ENCODE assay signal across 9 mouse cellular contexts in genomic region chr7:65359774-65360173, GRCm38 (mm10).
DNase-seq lines count a peak whose midpoint lies in the region; ATAC-seq and TF ChIP-seq lines count a peak whose summit lies in the region.
"Had no signal": no experiment of that assay in that cellular context is flagged by ENCODE, and none has a peak within 500 bp of the region (broad histone marks: within the 10 kb centered on the region; RNA-seq: fewer than 3 reads in every experiment).

No protein-coding gene starts in this region.

- no peak for TF ChIP-seq CTCF in gastrocnemius, adult 2 months (IDR thresholded peaks at IDR 0.05)
- no peak for TF ChIP-seq CTCF in thymus, adult 2 months (IDR thresholded peaks at IDR 0.05; ENCODE audit: borderline replicate concordance, control insufficient read depth, extremely low read depth, insufficient read depth, low read length, poor library complexity)

- no peak overlapping the region for H3K4me2 ChIP-seq in heart, embryonic 15.5 days
- H3K4me2 ChIP-seq: hindbrain, embryonic 13.5 days; liver, embryonic 15.5 days had no signal

- no peak for ATAC-seq in heart, embryonic 15.5 days (replicated peaks; ENCODE audit: insufficient number of reproducible peaks, insufficient read depth, low FRiP score, low read depth)
- ATAC-seq in erythroblast, adult 5-6 weeks (replicated peaks; ENCODE audit: low FRiP score, poor library complexity, severe bottlenecking), result no peak

- 66% methylated on average over 8 of the region's 8 CpGs for WGBS in heart, embryonic 15.5 days
- 80% methylated on average over 8 of the region's 8 CpGs for WGBS in thymus, adult 2 months

- no peak for DNase-seq in heart, postnatal 4 days
- peak; percentile 20 to 32 for DNase-seq in adrenal gland, postnatal 36 days
- DNase-seq in gastrocnemius, adult 2 months, result peak; percentile 80
- peak; percentile 59 for DNase-seq in lung, postnatal 25 days (ENCODE audit: low spot score)
- no peak for DNase-seq in thymus, adult 2 months

- H3K27me3 ChIP-seq in heart, embryonic 15.5 days, result no peaks in the 10 kb centered on the region
- H3K27me3 ChIP-seq in thymus, adult 2 months (ENCODE audit: control insufficient read depth, insufficient read depth, low read length), result no peaks in the 10 kb centered on the region; the same call in 1 of the 2 replicates
- H3K27me3 ChIP-seq: hindbrain, embryonic 13.5 days; liver, embryonic 15.5 days had no signal

- no peak overlapping the region for H3K9ac ChIP-seq in heart, embryonic 15.5 days
- H3K9ac ChIP-seq: hindbrain, embryonic 13.5 days; liver, embryonic 15.5 days had no signal

- H3K9me3 ChIP-seq in heart, embryonic 15.5 days (replicated peaks), result no peaks in the 10 kb centered on the region
- H3K9me3 ChIP-seq: hindbrain, embryonic 13.5 days; liver, embryonic 15.5 days had no signal

- TF ChIP-seq POLR2A in thymus, adult 2 months (IDR thresholded peaks at IDR 0.05; ENCODE audit: control insufficient read depth, extremely low read depth, insufficient read depth, low read length, poor library complexity), result no peak

- H3K36me3 ChIP-seq in heart, embryonic 15.5 days, result no peaks in the 10 kb centered on the region
- no peaks in the 10 kb centered on the region for H3K36me3 ChIP-seq in thymus, adult 2 months (ENCODE audit: control insufficient read depth, insufficient read depth, low read length)
- H3K36me3 ChIP-seq: hindbrain, embryonic 13.5 days; liver, embryonic 15.5 days had no signal

- peak overlapping the region; percentile 5; the same call in 1 of the 2 replicates for H3K27ac ChIP-seq in heart, embryonic 15.5 days
- peak overlapping the region; percentile 24; the same call in 1 of the 2 replicates for H3K27ac ChIP-seq in gastrocnemius, adult 2 months
- H3K27ac ChIP-seq in thymus, adult 2 months (ENCODE audit: control insufficient read depth, insufficient read depth, low read length), result no peak overlapping the region
- H3K27ac ChIP-seq: hindbrain, embryonic 13.5 days; liver, embryonic 15.5 days had no signal

- no peak overlapping the region for H3K4me3 ChIP-seq in heart, embryonic 15.5 days
- H3K4me3 ChIP-seq in gastrocnemius, adult 2 months, result no peak overlapping the region; the same call in 1 of the 2 replicates
- H3K4me3 ChIP-seq in thymus, adult 2 months (ENCODE audit: control insufficient read depth, insufficient read depth, low read length), result no peak overlapping the region
- H3K4me3 ChIP-seq: hindbrain, embryonic 13.5 days; liver, embryonic 15.5 days had no signal

- peaks cover 51% of the 10 kb centered on the region for H3K4me1 ChIP-seq in heart, embryonic 15.5 days (replicated peaks)
- H3K4me1 ChIP-seq in thymus, adult 2 months (replicated peaks; ENCODE audit: control insufficient read depth, insufficient read depth, low read length), result no peaks in the 10 kb centered on the region

- intact Hi-C loops in gastrocnemius, adult 2 months (cut with DNase I), result loop anchor here (5.0 kb wide), 1 partner anchor 37 kb away; no protein-coding TSS in a partner anchor

Comparison
In these comparisons a context has a peak if more than half of its experiments do, and no peak if none do; other contexts are left out.
1. DNase-seq: peak in adrenal gland, postnatal 36 days (2 of 2), gastrocnemius, adult 2 months (single experiment) and lung, postnatal 25 days (single experiment); none in heart, postnatal 4 days (single experiment) and thymus, adult 2 months (single experiment).